Mouse (Mus musculus): ENCODE results near the gene Rcsd1. TPM values are rescaled to one million over a fixed set of nuclear protein-coding genes. Genes with fewer than 3 reads are reported as not detected.
A peak's percentile ranks its signal among the peaks of the same experiment; 100 is the strongest.

The Rcsd1 gene
- polyA plus RNA-seq, 1 experiment from 2014 or later: 9.6 TPM

DNA sequence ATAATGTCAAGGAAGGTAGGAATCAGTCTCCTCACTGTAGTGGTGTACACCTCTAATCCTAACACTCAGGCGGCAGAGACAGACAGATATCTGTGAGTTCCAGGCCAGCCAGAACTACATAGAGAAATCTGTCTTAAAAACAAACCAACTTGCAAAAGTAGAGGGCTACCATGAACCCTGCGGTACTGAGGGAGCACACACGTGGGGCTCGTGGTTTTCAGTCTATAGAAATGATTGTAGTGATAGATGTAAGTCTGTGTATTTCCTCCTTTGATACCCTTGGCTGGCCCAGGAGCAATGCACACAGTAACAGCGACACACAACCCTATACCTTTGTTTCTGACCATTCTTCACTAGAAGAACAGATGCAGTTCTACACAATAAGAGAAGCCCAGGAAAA is 2.4 kb upstream of the Rcsd1 start:
- Histone ChIP-seq H3K27ac (no peak overlapping the region), H3K27me3 (replicated peaks) (peaks cover 7% of the 10 kb centered on the region; the same call in 1 of the 2 replicates), H3K4me1 (peaks cover 10% of the 10 kb centered on the region), H3K4me2 (no peak overlapping the region), H3K4me3 (no peak overlapping the region), H3K36me3 (replicated peaks) (no peaks in the 10 kb centered on the region), H3K9ac (no peak overlapping the region), H3K9me3 (no peaks in the 10 kb centered on the region)
- 87% methylated on average over 5 of the region's 5 CpGs for WGBS
- no peak for ATAC-seq (replicated peaks)

DNA sequence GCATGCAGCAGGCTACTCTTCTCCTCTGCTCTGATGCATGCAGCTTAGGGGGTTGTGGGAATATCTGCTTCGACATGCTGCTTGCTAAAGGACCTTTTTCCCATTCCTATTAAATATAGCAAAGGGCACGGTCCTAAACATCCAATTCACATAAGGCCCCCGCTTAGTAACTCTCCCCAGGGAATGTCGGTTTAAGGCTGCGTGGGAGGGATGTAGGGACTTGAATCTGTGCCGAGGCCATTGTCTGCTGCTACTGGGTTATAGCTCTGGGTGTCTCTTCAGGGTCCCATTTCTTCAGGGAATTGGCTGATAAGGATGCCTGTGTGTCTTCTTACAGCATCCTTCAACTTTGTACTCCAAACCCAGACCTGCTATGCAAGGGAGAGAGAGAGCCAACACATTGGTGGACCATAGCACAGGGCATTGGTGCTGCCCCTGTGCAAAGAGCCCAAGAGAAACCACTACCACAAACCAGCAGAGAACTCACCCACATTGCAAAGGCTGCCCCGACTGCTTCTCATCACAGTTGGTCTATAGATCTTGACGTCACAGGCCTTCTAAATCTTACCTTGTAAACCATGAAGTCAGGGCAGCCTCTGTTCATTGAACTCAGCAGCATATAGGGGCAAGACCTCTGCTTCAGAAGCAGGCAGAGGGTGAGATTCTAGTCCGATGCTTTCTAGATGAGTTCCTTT is 724 bp downstream of the Rcsd1 start:
- WGBS: 31% methylated on average over 9 of the region's 9 CpGs
- Histone ChIP-seq H3K27me3 (replicated peaks) (peaks cover 27% of the 10 kb centered on the region), H3K4me3 (no peak overlapping the region), H3K27ac (no peak overlapping the region), H3K4me2 (peak overlapping the region; percentile 100; the same call in 1 of the 2 replicates), H3K4me1 (peaks cover 10% of the 10 kb centered on the region), H3K9ac (no peak overlapping the region), H3K9me3 (no peaks in the 10 kb centered on the region), H3K36me3 (replicated peaks) (no peaks in the 10 kb centered on the region)
- no peak for ATAC-seq (replicated peaks)

DNA sequence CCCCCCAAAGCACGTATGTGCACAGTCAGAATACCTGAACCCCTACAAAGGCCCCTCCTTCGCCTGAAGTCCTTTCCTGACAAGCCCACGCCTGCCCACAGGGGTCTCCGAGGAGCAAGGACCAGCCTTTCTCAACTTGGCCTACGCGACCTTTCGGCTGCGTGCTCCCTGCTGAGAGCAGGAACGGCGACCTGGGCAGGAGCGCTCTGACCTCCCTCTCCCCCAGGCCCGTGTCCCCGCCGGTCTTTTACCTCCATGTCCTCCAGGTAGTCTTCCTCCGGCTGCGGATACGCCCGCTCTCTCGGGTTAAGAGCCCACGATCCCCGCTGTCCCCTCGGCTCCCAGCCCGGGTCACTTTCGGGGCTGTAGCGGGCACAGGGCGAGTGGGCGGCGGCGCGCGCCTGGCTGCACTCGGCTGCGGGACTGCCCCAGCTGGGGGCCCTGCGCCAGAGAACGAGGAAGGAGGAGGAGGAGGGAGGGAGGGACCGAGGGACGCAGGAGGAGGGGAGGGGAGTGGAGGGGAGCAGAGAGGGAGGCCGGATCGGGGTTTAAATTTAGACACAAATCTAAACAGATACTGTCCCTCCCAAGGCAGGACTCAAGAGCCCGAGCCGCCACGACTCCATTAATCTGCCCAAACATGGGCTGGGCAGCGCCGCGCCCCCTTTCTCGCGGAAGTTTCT is 1.8 kb downstream of the Rcsd1 start:
- H3K4me3 ChIP-seq: peak overlapping the region; percentile 57
- peaks cover 13% of the 10 kb centered on the region for H3K4me1 ChIP-seq
- H3K27ac ChIP-seq: peak overlapping the region; percentile 48; the same call in 1 of the 2 replicates
- peak overlapping the region; percentile 53 for H3K9ac ChIP-seq
- peak; percentile 77 for ATAC-seq (replicated peaks)
- no peaks in the 10 kb centered on the region for H3K9me3 ChIP-seq
- peak overlapping the region; percentile 100 for H3K4me2 ChIP-seq
- WGBS: under 1% methylated on average over 47 of the region's 47 CpGs
- no peaks in the 10 kb centered on the region for H3K36me3 ChIP-seq (replicated peaks)
- H3K27me3 ChIP-seq (replicated peaks): peaks cover 27% of the 10 kb centered on the region

DNA sequence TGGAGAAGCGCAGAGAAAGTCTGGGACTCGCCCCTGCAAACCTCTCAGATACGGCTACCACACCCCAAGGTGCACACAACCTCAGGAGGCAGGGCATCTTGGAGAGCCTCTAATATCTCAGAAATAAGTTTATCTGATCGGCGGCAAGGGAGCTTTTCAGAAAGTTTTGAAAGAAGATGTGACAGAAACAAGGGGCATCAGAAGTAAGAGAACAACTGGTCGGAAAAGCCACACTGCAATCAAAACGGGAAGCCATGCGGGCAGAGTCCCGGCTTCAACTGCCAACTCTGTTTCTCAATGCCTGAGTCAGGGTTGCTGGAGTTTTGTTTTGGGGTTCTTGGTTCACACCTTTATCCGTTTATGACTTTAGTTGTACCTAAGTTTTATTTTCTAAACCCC is 2.3 kb downstream of the Rcsd1 start:
- Histone ChIP-seq H3K9ac (0 out of 2 replicates have a peak overlapping the region, but pooled peaks have one; percentile 53), H3K27me3 (replicated peaks) (peaks cover 28% of the 10 kb centered on the region), H3K4me2 (peak overlapping the region; percentile 100), H3K4me1 (peaks cover 17% of the 10 kb centered on the region), H3K27ac (no peak overlapping the region), H3K9me3 (no peaks in the 10 kb centered on the region), H3K36me3 (replicated peaks) (no peaks in the 10 kb centered on the region), H3K4me3 (peak overlapping the region; percentile 57)
- ATAC-seq (replicated peaks): no peak
- WGBS: 23% methylated on average over 10 of the region's 10 CpGs

DNA sequence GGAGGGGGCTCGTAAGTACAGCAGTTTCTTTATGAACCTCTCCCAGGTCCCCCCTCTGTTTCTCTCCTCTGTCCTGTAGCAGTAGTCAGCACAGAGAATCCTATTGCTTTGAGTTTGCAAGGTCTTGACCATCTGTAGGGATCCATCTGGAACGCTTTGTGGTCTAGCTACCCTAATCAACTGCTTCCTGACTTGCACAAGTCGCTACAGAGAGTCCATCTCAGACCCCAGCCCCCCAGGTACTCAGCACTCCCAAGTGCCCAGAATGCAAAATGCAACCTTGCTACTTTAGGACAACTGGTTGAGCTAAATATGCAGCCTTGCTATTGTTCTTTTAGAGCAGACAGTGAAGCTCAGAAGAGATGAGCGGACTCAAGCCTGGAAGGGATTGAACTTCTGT is 3.1 kb downstream of the Rcsd1 start:
- 79% methylated on average over 4 of the region's 4 CpGs for WGBS
- no peaks in the 10 kb centered on the region for H3K9me3 ChIP-seq
- ATAC-seq (replicated peaks): no peak
- no peaks in the 10 kb centered on the region for H3K36me3 ChIP-seq (replicated peaks)
- no peak overlapping the region for H3K4me3 ChIP-seq
- H3K9ac ChIP-seq: no peak overlapping the region
- H3K4me1 ChIP-seq: peaks cover 17% of the 10 kb centered on the region
- H3K27me3 ChIP-seq (replicated peaks): peaks cover 30% of the 10 kb centered on the region
- H3K27ac ChIP-seq: no peak overlapping the region
- 0 out of 2 replicates have a peak overlapping the region, but pooled peaks have one; percentile 100 for H3K4me2 ChIP-seq

DNA sequence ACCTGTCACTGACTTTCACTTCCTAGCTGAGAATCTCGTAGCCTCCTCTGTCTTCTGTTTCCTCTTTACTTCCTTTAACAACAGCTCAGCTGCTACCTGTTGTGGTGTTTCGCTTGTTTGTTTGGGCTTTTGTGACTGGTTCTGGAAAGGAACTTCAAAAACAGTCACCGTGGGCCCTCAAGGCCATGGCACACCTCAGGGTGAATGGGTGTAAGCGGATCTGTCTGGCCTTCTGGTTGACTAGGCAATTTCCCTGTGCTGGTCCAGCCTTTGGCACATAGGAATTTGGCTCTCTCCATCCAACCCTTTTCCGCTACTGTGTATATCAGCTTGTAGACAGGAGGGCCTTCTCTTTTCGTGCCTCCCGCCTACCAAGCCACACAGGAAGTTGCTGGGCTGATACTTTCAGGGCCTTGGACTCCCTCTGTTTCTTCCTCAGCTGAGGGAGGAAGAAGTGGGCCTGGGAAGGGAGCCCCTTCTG is 3.6 kb downstream of the Rcsd1 start:
- Histone ChIP-seq H3K27ac (no peak overlapping the region), H3K27me3 (replicated peaks) (peaks cover 30% of the 10 kb centered on the region), H3K4me1 (peaks cover 17% of the 10 kb centered on the region), H3K4me3 (no peak overlapping the region), H3K9ac (no peak overlapping the region), H3K9me3 (no peaks in the 10 kb centered on the region), H3K36me3 (replicated peaks) (no peaks in the 10 kb centered on the region), H3K4me2 (no peak overlapping the region)
- no peak for ATAC-seq (replicated peaks)
- 86% methylated on average over 7 of the region's 7 CpGs for WGBS

DNA sequence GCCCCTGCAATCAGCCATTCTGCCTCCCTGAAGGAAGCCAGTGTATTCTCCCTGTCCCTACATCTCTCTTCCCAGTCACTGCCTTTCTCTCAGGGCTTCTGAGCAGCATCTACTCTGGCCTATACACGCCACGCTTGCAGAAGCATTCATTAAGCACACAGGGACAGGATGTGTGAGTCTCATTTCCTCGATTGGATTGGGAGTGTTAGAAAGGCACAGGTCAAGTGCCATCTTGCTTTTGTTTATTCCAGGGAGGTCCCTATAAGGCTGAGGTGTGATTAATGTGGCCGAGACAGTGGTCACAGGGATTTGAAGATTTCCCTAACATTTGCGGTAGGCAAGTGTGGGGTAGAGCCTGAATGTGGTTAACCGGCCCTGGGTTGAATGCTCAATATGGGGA is 4.2 kb downstream of the Rcsd1 start:
- no peaks in the 10 kb centered on the region for H3K36me3 ChIP-seq (replicated peaks)
- no peak overlapping the region for H3K9ac ChIP-seq
- peaks cover 30% of the 10 kb centered on the region for H3K27me3 ChIP-seq (replicated peaks)
- H3K9me3 ChIP-seq: no peaks in the 10 kb centered on the region
- ATAC-seq (replicated peaks): no peak
- no peak overlapping the region for H3K4me2 ChIP-seq
- H3K4me3 ChIP-seq: no peak overlapping the region
- no peak overlapping the region for H3K27ac ChIP-seq
- peaks cover 17% of the 10 kb centered on the region for H3K4me1 ChIP-seq
- 81% methylated on average over 6 of the region's 6 CpGs for WGBS

DNA sequence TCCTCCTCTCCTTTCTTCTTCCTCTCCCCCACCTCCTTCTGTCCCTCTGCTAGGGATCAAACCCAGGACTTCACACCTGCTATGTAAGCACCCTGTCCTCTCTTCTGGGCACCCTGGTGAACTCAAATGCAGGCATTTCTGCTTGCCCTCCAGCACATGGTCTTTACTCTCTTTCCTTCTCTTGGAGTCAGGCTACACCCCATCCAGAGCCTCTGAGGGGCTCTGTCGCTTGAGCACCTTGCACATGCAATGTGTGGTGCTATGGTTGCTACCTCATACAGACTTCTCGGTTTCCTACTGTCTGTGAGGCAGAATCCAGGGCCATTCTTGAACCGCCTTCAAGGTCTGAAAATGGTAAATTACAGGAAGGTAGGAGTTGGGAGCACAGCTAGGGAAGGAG is 4.7 kb downstream of the Rcsd1 start:
- no peaks in the 10 kb centered on the region for H3K36me3 ChIP-seq (replicated peaks)
- no peak overlapping the region for H3K4me2 ChIP-seq
- peaks cover 17% of the 10 kb centered on the region for H3K4me1 ChIP-seq
- WGBS: 84% methylated on average over 3 of the region's 3 CpGs
- H3K27ac ChIP-seq: no peak overlapping the region
- H3K9ac ChIP-seq: no peak overlapping the region
- no peak overlapping the region for H3K4me3 ChIP-seq
- H3K9me3 ChIP-seq: no peaks in the 10 kb centered on the region
- no peak for ATAC-seq (replicated peaks)
- H3K27me3 ChIP-seq (replicated peaks): peaks cover 30% of the 10 kb centered on the region

DNA sequence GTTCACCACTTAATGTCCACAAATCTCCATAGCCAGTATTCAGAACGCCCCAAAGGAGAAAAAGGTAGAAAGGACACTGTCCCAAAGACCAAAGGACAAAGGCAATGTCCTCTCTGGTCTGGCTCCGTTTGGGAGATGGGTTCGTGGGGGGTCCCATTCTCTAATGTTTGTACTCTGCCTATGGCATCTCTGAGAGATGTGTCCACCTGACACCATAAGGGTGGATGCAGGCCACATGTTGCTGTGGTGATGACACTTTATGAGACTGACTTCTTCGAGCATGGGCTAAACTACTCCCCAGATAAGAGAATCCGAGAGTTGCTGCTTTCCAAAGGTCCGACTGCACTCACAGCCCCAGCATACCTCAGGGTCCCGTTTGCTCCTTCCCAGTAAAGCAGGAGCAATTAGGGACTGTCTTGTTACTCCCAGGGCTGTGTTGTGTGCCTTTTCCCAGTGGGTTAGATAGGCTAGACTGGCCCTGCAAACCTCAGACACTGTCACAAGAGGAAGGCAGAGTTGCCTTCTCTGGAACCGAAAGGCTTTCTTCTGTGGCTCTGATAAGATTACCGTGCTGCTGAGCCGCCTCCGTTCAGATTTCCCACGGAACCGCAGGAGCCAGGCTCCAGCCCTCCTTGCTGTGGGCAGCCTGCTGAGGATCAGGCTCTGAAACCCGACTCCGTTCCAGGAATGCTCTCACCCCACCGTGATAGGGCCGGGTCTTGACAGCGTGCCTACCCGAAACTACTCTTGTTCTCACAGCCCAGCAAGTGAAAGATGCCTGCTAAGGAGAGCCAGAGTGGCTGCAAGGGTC is 7.1 kb downstream of the Rcsd1 start:
- H3K4me3 ChIP-seq: peak overlapping the region; percentile 14; the same call in 1 of the 2 replicates
- H3K9me3 ChIP-seq: no peaks in the 10 kb centered on the region
- H3K9ac ChIP-seq: no peak overlapping the region
- H3K27me3 ChIP-seq (replicated peaks): peaks cover 26% of the 10 kb centered on the region
- WGBS: 16% methylated on average over 19 of the region's 19 CpGs
- H3K36me3 ChIP-seq (replicated peaks): no peaks in the 10 kb centered on the region
- no peak overlapping the region for H3K27ac ChIP-seq
- peaks cover 9% of the 10 kb centered on the region for H3K4me1 ChIP-seq
- ATAC-seq (replicated peaks): no peak
- H3K4me2 ChIP-seq: peak overlapping the region; percentile 38

DNA sequence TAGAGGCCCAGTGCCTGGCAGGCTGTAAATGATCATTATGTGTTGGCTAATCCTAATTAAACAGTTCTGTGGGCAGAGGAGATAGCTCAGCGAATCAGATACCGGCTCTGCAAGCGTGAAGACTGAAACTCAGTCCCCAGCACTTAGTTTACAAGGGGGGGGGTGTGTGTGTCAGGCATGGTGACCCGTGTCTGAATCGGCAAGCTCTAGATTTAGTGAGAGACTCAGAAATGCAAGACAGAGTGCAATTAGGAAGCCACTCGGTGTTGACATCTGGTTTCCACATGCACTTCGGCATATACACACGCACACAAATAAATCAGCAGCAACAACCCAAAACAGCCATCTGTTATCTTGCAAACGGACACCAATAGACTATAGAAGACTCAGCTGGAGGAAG is 8.0 kb downstream of the Rcsd1 start:
- H3K4me1 ChIP-seq: peaks cover 7% of the 10 kb centered on the region; the same call in 1 of the 2 replicates
- H3K27ac ChIP-seq: no peak overlapping the region
- peaks cover 20% of the 10 kb centered on the region for H3K27me3 ChIP-seq (replicated peaks)
- H3K9me3 ChIP-seq: no peaks in the 10 kb centered on the region
- H3K4me3 ChIP-seq: no peak overlapping the region
- H3K9ac ChIP-seq: no peak overlapping the region
- no peaks in the 10 kb centered on the region for H3K36me3 ChIP-seq (replicated peaks)
- 80% methylated on average over 9 of the region's 9 CpGs for WGBS
- ATAC-seq (replicated peaks): no peak
- H3K4me2 ChIP-seq: no peak overlapping the region

DNA sequence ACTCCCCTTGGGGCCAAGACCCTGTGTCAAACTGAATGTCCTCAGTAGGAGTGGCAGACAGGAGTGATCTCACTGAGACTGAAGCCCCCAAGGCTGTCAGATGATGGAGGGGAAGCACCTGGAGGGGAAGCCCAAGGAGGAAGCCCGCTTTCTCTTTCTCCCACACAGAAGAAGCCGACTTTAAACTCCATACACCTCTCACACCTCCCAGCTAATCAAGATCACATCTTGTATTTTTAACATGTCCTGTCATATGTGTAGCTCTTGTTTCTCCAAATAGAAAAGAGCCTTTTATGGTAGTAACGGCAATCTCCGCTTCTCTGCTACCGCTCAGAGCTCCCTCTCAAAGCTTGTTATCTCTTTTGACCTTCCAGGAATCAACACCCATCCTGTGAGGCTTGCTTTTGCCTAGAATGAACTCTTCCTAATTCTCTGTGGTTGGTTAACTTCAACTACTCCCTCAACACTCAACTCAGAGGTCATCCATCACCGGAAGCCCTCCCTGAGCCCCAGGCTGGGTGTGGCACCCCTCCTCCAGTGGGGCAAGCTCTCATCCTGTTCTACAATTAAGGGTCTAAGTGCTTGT is 8.5 kb downstream of the Rcsd1 start:
- no peak overlapping the region for H3K4me2 ChIP-seq
- peaks cover 14% of the 10 kb centered on the region for H3K27me3 ChIP-seq (replicated peaks)
- ATAC-seq (replicated peaks): no peak
- H3K4me3 ChIP-seq: no peak overlapping the region
- no peak overlapping the region for H3K9ac ChIP-seq
- H3K36me3 ChIP-seq (replicated peaks): no peaks in the 10 kb centered on the region
- no peaks in the 10 kb centered on the region for H3K9me3 ChIP-seq
- WGBS: 82% methylated on average over 6 of the region's 6 CpGs
- peaks cover 7% of the 10 kb centered on the region; the same call in 1 of the 2 replicates for H3K4me1 ChIP-seq
- no peak overlapping the region for H3K27ac ChIP-seq

DNA sequence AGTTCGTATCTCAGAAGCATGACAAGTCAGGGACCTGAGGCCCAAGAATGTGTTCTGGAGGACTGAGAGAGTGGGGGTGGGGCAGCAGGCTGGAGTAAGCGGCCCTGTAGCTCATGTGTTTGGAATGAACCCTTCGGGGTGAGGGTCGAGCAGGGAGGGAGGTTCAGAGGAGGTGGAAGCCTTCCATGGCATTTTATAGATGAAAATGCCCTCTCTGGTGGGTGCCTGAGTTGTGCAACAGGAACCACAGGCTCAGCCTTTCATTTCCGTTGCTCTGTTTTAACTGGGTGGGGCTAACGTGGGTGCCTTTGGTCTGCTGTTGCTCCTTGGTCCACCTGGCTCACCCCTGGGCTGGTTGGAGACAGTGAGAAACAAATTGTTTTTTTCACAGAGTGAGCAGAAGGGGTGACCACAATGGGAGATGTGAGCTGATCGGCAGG is 9.2 kb downstream of the Rcsd1 start:
- Histone ChIP-seq H3K9me3 (no peaks in the 10 kb centered on the region), H3K4me1 (peaks cover 7% of the 10 kb centered on the region; the same call in 1 of the 2 replicates), H3K4me3 (no peak overlapping the region), H3K27me3 (replicated peaks) (peaks cover 9% of the 10 kb centered on the region; the same call in 1 of the 2 replicates), H3K9ac (no peak overlapping the region), H3K4me2 (no peak overlapping the region), H3K36me3 (replicated peaks) (no peaks in the 10 kb centered on the region), H3K27ac (no peak overlapping the region)
- 70% methylated on average over 7 of the region's 7 CpGs for WGBS
- ATAC-seq (replicated peaks): no peak

Data from midbrain, embryonic 15.5 days (tissue).